Mouse (Mus musculus) hindbrain, embryonic 15.5 days (tissue): ENCODE measurements around the gene Crip2. TPM values are rescaled to one million over a fixed set of nuclear protein-coding genes. Genes with fewer than 3 reads are reported as not detected.

ENCODE experiments used
- ATAC-seq: fragments of 200-750 bp; cut with Nextera tagmentation; 2 replicates; pipeline ENCODE4 v1.8.0; 2017; ENCODE audit warnings: low read depth, moderate number of reproducible peaks, moderate TSS enrichment; ENCODE audit not compliant: low FRiP score
- H3K27ac ChIP-seq: fragments of 300-500 bp; sonication (generic); replicated peaks from 2 replicates; pipeline ENCODE4 v1.5.1; 2015; ENCODE audit warnings: mild to moderate bottlenecking, inconsistent platforms
- H3K27me3 ChIP-seq: fragments of 300-500 bp; sonication (generic); 2 replicates; pipeline ENCODE4 v1.6.1; 2015; ENCODE audit warnings: control low read depth, inconsistent platforms
- H3K36me3 ChIP-seq: fragments of 300-500 bp; sonication (generic); 2 replicates; pipeline ENCODE4 v1.6.1; 2015; ENCODE audit warnings: control low read depth, inconsistent platforms
- H3K4me1 ChIP-seq: fragments of 300-500 bp; sonication (generic); replicated peaks from 2 replicates; pipeline ENCODE4 v1.6.1; 2015; ENCODE audit warnings: control low read depth, inconsistent platforms
- H3K4me2 ChIP-seq: fragments of 300-500 bp; sonication (generic); 2 replicates; pipeline ENCODE4 v1.6.1; 2015; ENCODE audit warnings: moderate library complexity, mild to moderate bottlenecking, inconsistent platforms
- H3K4me3 ChIP-seq: fragments of 300-500 bp; sonication (generic); 2 replicates; pipeline ENCODE4 v1.5.1; 2015; ENCODE audit warnings: mild to moderate bottlenecking, inconsistent platforms
- H3K9ac ChIP-seq: fragments of 300-500 bp; sonication (generic); 2 replicates; pipeline ENCODE4 v1.6.1; 2015; ENCODE audit warnings: inconsistent platforms
- H3K9me3 ChIP-seq: fragments of 300-500 bp; sonication (generic); 2 replicates; pipeline ENCODE4 v1.6.1; 2016; ENCODE audit warnings: control low read depth, inconsistent platforms
- WGBS: fragments of 180-500 bp; shearing (Covaris S2); methylation state at CpG from one replicate; pipeline ENCODE4 v1.1.7; 2015; 5-methylcytosine and 5-hydroxymethylcytosine counted together
- polyA plus RNA-seq: library from polyadenylated mRNA; unstranded; fragments of >200 nt; fragmentation: Nextera tagmentation; extraction: Ambion mirVana; gene quantifications from 2 replicates; pipeline ENCODE4 v1.2.1, GENCODE M21; 2015

Crip2 gene
- polyA plus RNA-seq, result 294 and 336 TPM in 2 replicates

DNA sequence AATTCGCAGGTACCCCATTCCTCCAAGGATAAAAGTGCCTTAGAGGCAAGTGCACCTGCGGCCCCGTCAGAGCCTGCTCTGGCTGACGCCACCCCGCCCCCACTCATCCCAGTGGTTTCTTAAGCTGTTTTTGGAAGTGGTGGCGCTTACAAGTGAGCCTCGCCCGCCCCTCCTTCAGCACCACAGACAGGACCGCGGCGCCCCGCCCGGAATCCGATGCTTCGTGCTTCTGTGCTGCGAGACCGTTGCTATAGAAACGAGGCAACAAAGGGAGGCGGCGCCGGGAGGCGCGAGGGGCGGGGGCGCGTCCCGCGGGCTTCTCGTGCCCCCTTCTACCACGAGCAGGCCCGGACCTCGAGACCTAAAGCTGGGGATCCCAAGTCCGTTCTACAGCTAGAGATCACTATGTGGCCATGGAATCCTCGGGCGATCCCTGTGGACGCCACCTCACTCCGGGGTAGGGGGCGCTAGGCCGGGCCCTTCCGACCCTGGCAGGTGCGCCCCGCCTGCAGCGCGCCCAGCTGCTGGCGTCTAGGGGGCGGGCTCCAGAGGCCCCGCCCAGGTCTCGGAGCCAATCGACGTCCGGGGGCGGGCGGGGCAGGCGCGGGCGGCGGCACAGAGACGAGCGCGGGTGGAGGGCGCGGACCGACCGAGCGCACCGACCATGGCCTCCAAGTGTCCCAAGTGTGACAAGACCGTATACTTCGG is at the start of gene Crip2:
Crip2 (plus strand) TSS at position 329 of the 708 bp plus-strand sequence.
- Histone ChIP-seq H3K9me3 (no peaks in the 10 kb centered on the region), H3K4me3 (peak within 1 kb of the TSS; percentile 73), H3K4me1 (peaks cover 48% of the 10 kb centered on the region), H3K27ac (peak within 1 kb of the TSS; percentile 77), H3K4me2 (peak within 1 kb of the TSS; percentile 58), H3K36me3 (peaks cover 42% of the 10 kb centered on the region), H3K9ac (peak within 1 kb of the TSS; percentile 81), H3K27me3 (no peaks in the 10 kb centered on the region)
- ATAC-seq, result peak; percentile 88
- under 1% methylated on average over 68 of the region's 68 CpGs for WGBS

DNA sequence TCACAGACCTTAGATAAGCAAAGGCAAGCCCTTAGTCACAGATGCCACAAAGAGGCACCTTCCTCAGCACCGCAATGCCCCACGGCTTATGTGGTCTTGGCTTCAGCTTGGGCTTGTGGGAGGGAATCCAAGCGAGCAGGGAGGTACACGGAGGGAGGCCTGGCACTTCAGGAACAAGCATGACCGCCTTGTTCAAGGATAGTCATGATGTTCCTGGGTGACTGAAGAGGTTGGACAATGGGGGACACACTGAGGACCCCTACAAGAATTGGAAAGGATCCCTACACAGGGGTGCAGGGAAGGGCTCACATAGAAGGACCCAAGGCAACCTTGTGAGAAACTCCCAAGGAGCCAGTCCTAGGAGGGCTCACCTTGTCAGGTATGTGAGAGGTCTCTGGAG is 43.0 kb upstream of the Crip2 start:
- 87% methylated on average over 5 of the region's 5 CpGs for WGBS
- Histone ChIP-seq H3K36me3 (no peaks in the 10 kb centered on the region), H3K9me3 (no peaks in the 10 kb centered on the region), H3K27ac (no peak overlapping the region), H3K9ac (peak overlapping the region; percentile 100), H3K4me1 (peaks cover 41% of the 10 kb centered on the region), H3K4me3 (peak overlapping the region; percentile 96), H3K27me3 (no peaks in the 10 kb centered on the region), H3K4me2 (peak overlapping the region; percentile 99)
- ATAC-seq, result peak; percentile 25

DNA sequence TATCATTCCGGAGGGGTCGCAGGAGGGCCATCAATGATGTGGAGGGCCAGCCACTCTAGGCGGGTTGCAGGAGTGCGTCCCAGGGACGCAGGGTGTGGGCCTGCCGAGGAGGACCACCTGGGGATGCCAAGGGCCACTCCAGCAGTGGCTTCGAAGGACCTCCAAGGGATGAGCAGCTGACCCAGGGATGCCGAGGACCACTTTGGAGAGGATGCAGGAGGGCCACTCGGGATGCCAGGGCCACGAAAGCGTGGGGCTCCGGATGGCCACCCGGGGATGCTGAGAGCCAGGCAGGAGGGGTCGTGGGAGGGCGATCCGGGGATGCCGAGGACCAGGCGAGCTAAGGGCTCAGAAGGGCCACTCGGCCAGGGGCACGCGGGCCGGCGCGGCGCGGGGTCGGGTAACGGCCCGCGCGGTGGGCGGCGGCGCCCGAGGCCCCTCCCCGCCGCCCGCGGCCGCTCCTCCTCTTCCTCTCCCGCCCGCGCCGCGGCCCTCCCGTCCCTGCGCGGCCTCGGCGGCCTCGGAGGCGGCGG is 42.2 kb upstream of the Crip2 start, which contains the start of gene Mta1:
Mta1 (plus strand) TSS at position 530 of the 533 bp plus-strand sequence.
- Histone ChIP-seq H3K27me3 (no peaks in the 10 kb centered on the region), H3K4me2 (peak within 1 kb of the TSS; percentile 99), H3K4me3 (peak within 1 kb of the TSS; percentile 96), H3K9ac (peak within 1 kb of the TSS; percentile 100), H3K9me3 (no peaks in the 10 kb centered on the region), H3K4me1 (peaks cover 49% of the 10 kb centered on the region), H3K27ac (peak within 1 kb of the TSS; percentile 86), H3K36me3 (no peaks in the 10 kb centered on the region)
- 2% methylated on average over 20 of the region's 53 CpGs for WGBS
- ATAC-seq, result peak; percentile 67

DNA sequence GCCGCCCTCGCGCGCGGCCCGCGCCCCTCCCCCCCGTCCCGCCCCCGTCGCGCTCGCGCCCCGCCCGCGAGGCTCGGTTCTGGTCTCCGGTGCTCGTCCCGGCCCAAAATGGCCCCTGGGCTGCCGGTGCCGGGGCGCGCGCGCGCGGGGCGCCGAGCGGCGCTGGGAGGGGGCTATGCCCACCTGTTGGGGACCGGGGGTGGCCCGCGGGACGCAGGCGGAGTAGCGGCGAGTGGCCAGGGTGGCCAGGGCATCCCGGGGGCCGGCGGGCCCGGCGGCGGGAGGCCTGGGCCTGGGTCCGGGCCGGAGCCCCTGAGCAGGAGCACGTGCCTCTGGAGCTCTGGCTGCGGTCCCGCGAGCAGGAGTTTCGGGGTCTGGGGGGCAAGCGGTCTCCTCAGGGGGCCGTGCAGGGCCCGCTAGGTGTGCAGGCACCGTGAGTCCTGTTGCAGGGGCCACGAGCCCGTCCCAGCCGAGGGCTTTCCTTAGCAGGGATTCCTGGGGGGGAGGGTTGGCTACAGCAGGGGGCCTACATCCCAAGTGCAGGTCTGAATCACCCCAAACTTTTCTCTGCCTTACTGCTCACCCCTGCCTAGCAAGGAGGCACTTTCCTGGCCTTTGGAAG is 41.4 kb upstream of the Crip2 start:
- 0 out of 2 replicates have a peak, but pooled peaks have one; percentile 24 for ATAC-seq
- H3K4me3 ChIP-seq, result peak overlapping the region; percentile 96
- H3K4me2 ChIP-seq, result peak overlapping the region; percentile 85
- H3K27ac ChIP-seq, result peak overlapping the region; percentile 86
- H3K4me1 ChIP-seq, result peaks cover 55% of the 10 kb centered on the region
- peak overlapping the region; percentile 100 for H3K9ac ChIP-seq
- no peaks in the 10 kb centered on the region for H3K36me3 ChIP-seq
- no peaks in the 10 kb centered on the region for H3K27me3 ChIP-seq
- under 1% methylated on average over 48 of the region's 60 CpGs for WGBS
- H3K9me3 ChIP-seq, result no peaks in the 10 kb centered on the region

DNA sequence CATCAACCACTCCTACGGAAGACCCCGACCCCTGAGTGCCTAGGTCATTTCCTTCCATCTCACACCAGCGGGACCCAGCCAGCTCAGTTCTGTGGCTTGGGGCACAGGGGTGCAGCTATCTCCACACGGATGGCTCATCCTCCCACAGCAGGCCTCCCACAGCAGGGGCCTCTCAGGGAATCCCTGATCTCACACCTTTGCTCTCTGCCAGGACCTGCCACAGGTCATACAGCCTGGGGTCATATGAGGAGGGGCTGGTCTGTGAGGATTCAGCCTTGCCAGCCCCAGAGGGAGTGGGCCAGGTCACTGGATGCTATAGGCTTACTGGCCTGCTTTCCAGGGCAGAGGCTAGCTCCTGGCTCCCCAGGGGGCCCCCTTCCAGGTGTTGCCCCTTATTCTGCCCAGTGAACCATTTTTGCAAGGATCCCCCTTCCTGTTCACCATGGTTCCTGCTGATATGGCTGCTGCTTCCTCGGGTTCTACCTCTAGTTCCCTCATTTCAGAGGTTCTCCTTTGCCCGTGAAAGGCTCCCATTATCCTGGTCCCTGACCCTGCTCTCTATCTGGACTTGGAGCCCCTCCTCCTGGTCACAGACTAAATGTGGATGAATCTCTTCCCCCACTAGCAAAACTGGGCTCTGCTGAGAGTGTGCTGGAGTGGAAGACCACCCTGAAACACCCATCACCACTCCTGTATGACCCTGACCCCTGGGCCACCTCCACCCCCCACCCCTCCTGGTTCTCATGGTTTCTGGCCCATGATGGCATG is 40.4 kb upstream of the Crip2 start:
- Histone ChIP-seq H3K4me2 (peak overlapping the region; percentile 85), H3K9me3 (no peaks in the 10 kb centered on the region), H3K36me3 (no peaks in the 10 kb centered on the region), H3K4me3 (peak overlapping the region; percentile 96), H3K27me3 (no peaks in the 10 kb centered on the region), H3K4me1 (peaks cover 59% of the 10 kb centered on the region), H3K9ac (peak overlapping the region; percentile 100), H3K27ac (no peak overlapping the region)
- WGBS, result 26% methylated on average over 6 of the region's 6 CpGs
- ATAC-seq, result no peak

DNA sequence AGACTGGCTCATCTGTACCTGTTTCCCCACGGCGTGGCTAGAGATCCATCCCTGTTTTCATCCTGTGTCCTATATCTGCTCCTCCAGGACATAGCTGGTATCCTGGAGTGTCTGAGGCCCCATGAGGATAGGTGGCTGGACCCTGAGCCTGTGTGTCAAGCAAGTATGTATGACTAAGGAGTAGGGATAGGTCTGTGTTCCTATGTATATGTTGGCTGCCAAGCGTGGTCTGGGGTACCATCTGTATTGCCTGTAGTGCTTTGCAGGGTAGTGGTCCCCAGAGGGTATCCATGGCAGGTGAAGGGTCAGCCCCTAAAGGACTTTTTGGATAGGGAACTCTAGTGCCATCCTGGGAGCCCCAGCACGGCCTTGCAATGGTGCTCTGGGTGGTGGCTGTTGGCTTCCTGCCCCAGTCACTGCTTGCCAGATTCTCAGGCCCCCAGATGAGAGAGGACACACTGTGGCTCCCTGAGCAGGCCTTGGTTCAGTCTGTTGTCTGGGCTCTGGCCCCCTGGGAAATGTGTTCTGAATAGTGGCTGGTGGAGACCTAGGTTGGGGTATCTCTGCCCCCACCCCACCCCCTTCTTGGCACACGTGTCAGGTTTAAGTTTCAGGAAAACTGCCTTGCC is 39.5 kb upstream of the Crip2 start:
- no peak for ATAC-seq
- 67% methylated on average over 5 of the region's 5 CpGs for WGBS
- no peak overlapping the region for H3K4me3 ChIP-seq
- H3K4me2 ChIP-seq, result peak overlapping the region; percentile 85
- H3K9me3 ChIP-seq, result no peaks in the 10 kb centered on the region
- H3K36me3 ChIP-seq, result no peaks in the 10 kb centered on the region
- H3K9ac ChIP-seq, result no peak overlapping the region
- no peaks in the 10 kb centered on the region for H3K27me3 ChIP-seq
- H3K27ac ChIP-seq, result 0 out of 2 replicates have a peak overlapping the region, but pooled peaks have one; percentile 32
- peaks cover 59% of the 10 kb centered on the region for H3K4me1 ChIP-seq

DNA sequence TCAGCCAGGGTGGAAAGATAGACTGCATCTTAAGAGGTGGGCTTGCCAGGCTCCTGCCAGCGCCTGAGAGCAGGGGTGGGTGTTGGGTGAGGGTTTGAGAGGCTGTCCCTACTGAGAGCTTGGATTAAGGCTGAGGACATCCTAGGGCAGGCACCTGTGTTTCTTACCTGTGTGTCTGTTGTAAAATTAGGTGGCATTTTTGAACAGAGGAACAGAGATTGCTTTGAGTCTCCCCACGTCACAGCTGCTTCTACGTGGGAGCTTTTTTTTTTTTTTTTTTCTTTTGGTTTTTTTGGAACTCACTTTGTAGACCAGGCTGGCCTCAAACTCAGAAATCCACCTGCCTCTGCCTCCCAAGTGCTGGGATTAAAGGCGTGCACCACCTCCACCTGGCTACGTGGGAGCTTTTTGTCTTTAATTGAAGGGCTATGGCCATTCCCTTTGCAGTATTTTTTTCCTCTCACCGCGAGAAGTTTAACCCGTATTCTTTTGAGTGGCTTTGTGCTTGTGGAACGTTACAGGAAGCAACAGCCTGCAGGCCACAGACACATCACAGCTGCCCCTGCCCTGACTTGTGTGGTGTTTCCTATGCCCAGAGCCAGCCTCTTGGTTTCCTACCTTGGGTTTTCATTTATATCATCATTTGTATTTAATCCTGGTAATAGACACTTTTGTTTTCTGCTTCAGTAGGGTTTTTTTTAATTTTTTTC is 38.6 kb upstream of the Crip2 start:
- Histone ChIP-seq H3K27me3 (no peaks in the 10 kb centered on the region), H3K4me3 (no peak overlapping the region), H3K4me2 (no peak overlapping the region), H3K4me1 (peaks cover 59% of the 10 kb centered on the region), H3K9me3 (no peaks in the 10 kb centered on the region), H3K36me3 (no peaks in the 10 kb centered on the region), H3K9ac (no peak overlapping the region), H3K27ac (0 out of 2 replicates have a peak overlapping the region, but pooled peaks have one; percentile 32)
- no peak for ATAC-seq
- WGBS, result 83% methylated on average over 9 of the region's 9 CpGs

DNA sequence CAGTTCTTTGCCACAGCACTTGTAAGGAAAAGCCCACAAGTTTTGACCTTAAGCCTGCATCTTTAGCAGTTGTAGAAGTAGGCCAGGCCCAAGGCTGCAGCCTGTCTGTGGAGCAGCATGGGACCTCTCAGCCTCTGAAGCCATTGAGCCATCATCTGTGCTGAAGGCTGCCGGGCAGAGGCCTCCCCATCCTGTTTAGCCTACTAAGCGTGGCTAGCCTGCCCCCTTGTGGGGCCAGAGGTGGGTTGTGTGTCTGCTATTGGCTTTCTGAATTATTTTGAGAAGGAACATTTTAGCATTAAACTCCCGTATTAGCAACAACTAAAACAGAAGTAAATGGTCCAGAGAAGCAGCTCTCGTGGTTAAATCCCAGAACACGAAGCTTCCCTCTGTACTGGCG is 37.6 kb upstream of the Crip2 start:
- WGBS, result 64% methylated on average over 6 of the region's 6 CpGs
- H3K4me3 ChIP-seq, result no peak overlapping the region
- ATAC-seq, result no peak
- H3K27me3 ChIP-seq, result no peaks in the 10 kb centered on the region
- H3K36me3 ChIP-seq, result no peaks in the 10 kb centered on the region
- H3K9me3 ChIP-seq, result no peaks in the 10 kb centered on the region
- H3K4me1 ChIP-seq, result peaks cover 55% of the 10 kb centered on the region
- no peak overlapping the region for H3K9ac ChIP-seq
- no peak overlapping the region for H3K4me2 ChIP-seq
- no peak overlapping the region for H3K27ac ChIP-seq

DNA sequence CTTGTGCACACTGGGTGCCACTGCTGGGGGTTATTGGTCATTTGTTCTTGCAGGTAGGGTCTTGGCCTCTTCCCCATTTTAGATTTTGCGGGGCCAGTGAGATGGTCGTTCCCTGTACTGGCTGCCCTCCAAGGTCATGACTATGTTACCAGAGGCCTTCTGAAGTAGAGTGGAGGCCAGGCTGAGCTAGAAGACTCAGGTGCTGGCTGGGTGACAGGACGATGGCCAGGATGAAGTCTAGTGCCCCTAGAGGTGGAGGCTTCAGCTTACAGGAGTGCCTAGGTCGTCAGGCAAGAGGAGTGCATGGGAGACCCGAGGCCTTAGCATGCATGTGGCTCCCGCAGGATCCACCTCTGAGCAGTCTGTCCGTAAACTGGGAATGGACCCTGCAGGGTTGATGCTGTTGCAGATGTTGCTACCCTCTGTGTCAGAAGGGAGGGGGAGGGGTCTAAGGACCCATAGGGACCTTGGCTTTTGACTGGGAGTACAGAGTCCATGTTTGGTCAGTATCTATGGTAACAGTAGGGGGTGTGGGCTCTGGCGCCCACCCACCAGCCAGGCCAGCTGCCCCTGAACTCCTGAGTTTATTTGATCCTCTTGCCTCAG is 36.1 kb upstream of the Crip2 start:
- Histone ChIP-seq H3K27me3 (no peaks in the 10 kb centered on the region), H3K9ac (no peak overlapping the region), H3K4me1 (peaks cover 50% of the 10 kb centered on the region), H3K4me3 (no peak overlapping the region), H3K4me2 (no peak overlapping the region), H3K27ac (no peak overlapping the region), H3K36me3 (no peaks in the 10 kb centered on the region), H3K9me3 (no peaks in the 10 kb centered on the region)
- 78% methylated on average over 8 of the region's 8 CpGs for WGBS
- ATAC-seq, result no peak

DNA sequence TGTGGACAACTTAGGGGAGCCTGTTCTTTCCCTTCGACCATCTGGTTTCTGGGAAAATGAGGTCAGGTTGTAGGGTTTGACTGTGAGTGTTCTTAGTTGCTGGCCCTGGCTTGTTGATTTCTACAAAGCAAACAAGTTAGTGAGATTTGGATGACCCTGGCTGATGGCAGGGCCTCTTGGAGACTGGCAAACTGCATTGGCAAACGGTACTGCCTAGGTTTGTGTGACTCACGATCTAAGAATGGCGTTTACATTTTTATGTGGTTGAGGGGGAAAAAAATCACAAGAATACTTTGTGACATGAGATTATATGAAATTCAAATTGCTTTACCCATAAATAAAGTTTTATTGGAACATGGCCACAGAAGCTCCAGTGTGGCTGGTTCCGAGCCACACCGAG is 33.6 kb upstream of the Crip2 start:
- Histone ChIP-seq H3K36me3 (no peaks in the 10 kb centered on the region), H3K4me2 (no peak overlapping the region), H3K27me3 (no peaks in the 10 kb centered on the region), H3K27ac (no peak overlapping the region), H3K4me3 (no peak overlapping the region), H3K4me1 (peaks cover 36% of the 10 kb centered on the region), H3K9me3 (no peaks in the 10 kb centered on the region), H3K9ac (no peak overlapping the region)
- WGBS, result 90% methylated on average over 6 of the region's 6 CpGs
- no peak for ATAC-seq
